Comparison of ENCODE assay signal across 7 mouse cellular contexts in genomic region chr11:33917574-33917973, GRCm38 (mm10). TPM values are rescaled to one million over a fixed set of nuclear protein-coding genes. Genes with fewer than 3 reads are reported as not detected.
A peak's percentile ranks its signal among the peaks of the same experiment; 100 is the strongest.
DNase-seq lines count a peak whose midpoint lies in the region; ATAC-seq and TF ChIP-seq lines count a peak whose summit lies in the region.

No protein-coding gene starts in this region.

- 36% methylated on average over 6 of the region's 6 CpGs for WGBS in bone marrow, adult 2 months

- ATAC-seq in megakaryocyte progenitor cell, adult 5-6 weeks (replicated peaks; ENCODE audit: poor library complexity): peak; percentile 81

- H3K4me3 ChIP-seq in bone marrow, adult 2 months (replicated peaks; ENCODE audit: control insufficient read depth, low read depth, low read length): no peak overlapping the region
- H3K4me3 ChIP-seq in embryonic fibroblast, embryonic 13.5 days (ENCODE audit: insufficient read depth, low read length): no peak overlapping the region

- peak; percentile 87 for TF ChIP-seq CTCF in bone marrow, adult 2 months (IDR thresholded peaks at IDR 0.05; ENCODE audit: control insufficient read depth, insufficient read depth, low read length)
- peak; percentile 92 for TF ChIP-seq CTCF in embryonic fibroblast, embryonic 13.5 days (IDR thresholded peaks at IDR 0.05; ENCODE audit: borderline replicate concordance, insufficient read depth, low read length)

- TF ChIP-seq POLR2A in bone marrow, adult 2 months (IDR thresholded peaks at IDR 0.05; ENCODE audit: borderline replicate concordance, control insufficient read depth, low read depth, low read length): no peak
- no peak for TF ChIP-seq POLR2A in embryonic fibroblast, embryonic 13.5 days (IDR thresholded peaks at IDR 0.05; ENCODE audit: low read depth, low read length)

- no peaks in the 10 kb centered on the region for H3K4me1 ChIP-seq in bone marrow, adult 2 months (ENCODE audit: control insufficient read depth, insufficient read depth, low read length)
- H3K4me1 ChIP-seq in embryonic fibroblast, embryonic 13.5 days (ENCODE audit: control insufficient read depth, insufficient read depth, low read length): no peaks in the 10 kb centered on the region

- H3K27ac ChIP-seq in bone marrow, adult 2 months (ENCODE audit: control insufficient read depth, insufficient read depth, low read depth, low read length, poor library complexity): no peak overlapping the region
- H3K27ac ChIP-seq in embryonic fibroblast, embryonic 13.5 days (ENCODE audit: insufficient read depth, low read length): no peak overlapping the region

- DNase-seq in Muller cell, postnatal 12 days (ENCODE audit: inconsistent ontology term): peak; percentile 48
- DNase-seq in heart, postnatal 4 days: peak; percentile 78
- peak; percentile 56 to 71 for DNase-seq in layer of hippocampus, postnatal 36 days
- peak; percentile 65 to 79 for DNase-seq in right cerebral cortex, postnatal 10 days (ENCODE audit: low spot score in 2 of 2)

RNA-seq across cellular contexts. Expression of gene Kcnmb1, which starts 45.2 kb away (rescaled TPM):
- not detected in 2 replicates for polyA plus RNA-seq in bone marrow, adult 2 months (2011; ENCODE audit: insufficient read depth, insufficient read length, low replicate concordance, missing spikeins)
- 0.77 and 2.2 TPM in 2 replicates for polyA plus RNA-seq in embryonic fibroblast, embryonic 13.5 days (2011; ENCODE audit: insufficient read length, low read depth, missing spikeins)
- total RNA-seq in heart, postnatal 4 days (2021): 1 to 10 TPM in 1 of 2 experiments, under 1 TPM in 1; 0.86 to 1.0 TPM
- total RNA-seq in layer of hippocampus, postnatal 36 days (2021): under 1 TPM; 0.20 TPM
- not detected in 2 replicates for total RNA-seq in megakaryocyte progenitor cell, adult 5-6 weeks (2015)
- not detected in 2 replicates for total RNA-seq in megakaryocyte progenitor cell, adult 5-6 weeks (2017)
